Mouse (Mus musculus) CH12.LX (cell line): Measurements from ENCODE around the gene Cant1.

ENCODE experiments used
- CHD1 ChIP-seq: IDR thresholded peaks from 2 replicates; pipeline ENCODE4 v1.6.1; 2012; ENCODE audit warnings: low read depth, low read length, improper control_type of control experiment, inconsistent platforms
- CHD2 ChIP-seq: IDR thresholded peaks from 2 replicates; pipeline ENCODE4 v1.6.1; 2011; ENCODE audit warnings: low read length, improper control_type of control experiment
- CTCF ChIP-seq, 2 experiments: IDR thresholded peaks in 1 of 2; conservative IDR thresholded peaks in 1 of 2; 2 replicates each; pipeline ENCODE4 v1.5.1; 2011 to 2012; ENCODE audit warnings: low read depth in 2 of 2, low read length in 2 of 2, improper control_type of control experiment in 1 of 2, inconsistent platforms in 1 of 2, mild to moderate bottlenecking in 1 of 2, moderate library complexity in 1 of 2
- EP300 ChIP-seq: IDR thresholded peaks from 2 replicates; pipeline ENCODE4 v1.6.1; 2011; ENCODE audit warnings: low read length, improper control_type of control experiment
- GABPA ChIP-seq: IDR thresholded peaks from 2 replicates; pipeline ENCODE4 v1.6.1; 2012; ENCODE audit warnings: low read depth, low read length, improper control_type of control experiment, inconsistent platforms; ENCODE audit not compliant: insufficient replicate concordance
- KAT2A ChIP-seq: IDR thresholded peaks from 2 replicates; pipeline ENCODE4 v1.6.1; 2012; ENCODE audit warnings: low read length, improper control_type of control experiment, inconsistent platforms; ENCODE audit not compliant: insufficient replicate concordance
- POLR2A ChIP-seq: IDR thresholded peaks from 2 replicates; pipeline ENCODE4 v1.6.1; 2011; ENCODE audit warnings: low read depth, mild to moderate bottlenecking, improper control_type of control experiment, low read length
- SMC3 ChIP-seq: IDR thresholded peaks from 2 replicates; pipeline ENCODE4 v1.6.1; 2011; ENCODE audit warnings: low read depth, low read length, improper control_type of control experiment
- TCF12 ChIP-seq: IDR thresholded peaks from 2 replicates; pipeline ENCODE4 v1.6.1; 2014; ENCODE audit warnings: low read depth, mild to moderate bottlenecking, inconsistent platforms, low read length, improper control_type of control experiment
- UBTF ChIP-seq: IDR thresholded peaks from 2 replicates; pipeline ENCODE4 v1.6.1; 2012; ENCODE audit warnings: low read depth, mild to moderate bottlenecking, inconsistent platforms, low read length, improper control_type of control experiment, moderate library complexity
- USF1 ChIP-seq: IDR thresholded peaks from 2 replicates; pipeline ENCODE4 v1.6.1; 2014; ENCODE audit warnings: low read depth, mild to moderate bottlenecking, inconsistent platforms, low read length, improper control_type of control experiment

DNA sequence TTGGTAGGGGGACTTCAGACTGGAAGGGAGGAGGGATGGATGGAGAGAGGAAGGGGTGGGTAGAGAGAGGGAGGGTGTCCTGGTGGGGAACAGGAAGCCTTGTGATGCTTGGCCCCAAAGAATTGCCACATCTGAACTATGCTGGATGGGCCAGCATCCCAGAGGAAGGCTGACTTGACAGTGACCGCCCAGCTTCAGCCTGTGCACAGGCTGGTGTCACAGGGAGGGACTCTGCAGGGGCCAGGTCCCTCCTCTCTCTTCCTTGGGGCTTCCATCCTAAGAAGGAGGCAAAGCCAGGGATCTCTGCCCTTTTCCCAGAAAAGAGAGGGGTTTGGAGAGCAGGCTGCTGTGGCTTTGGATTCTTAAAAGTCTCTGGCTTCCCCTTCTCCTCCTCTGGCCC lies 56.4 kb downstream of the Cant1 start:
- TF ChIP-seq POLR2A (no peak), USF1 (no peak), CTCF (conservative IDR thresholded peaks at IDR 0.05 in 1 of 2, IDR thresholded peaks at IDR 0.05 in 1 of 2; ENCODE audit: low read depth in 2 of 2, low read length in 2 of 2) (no peak), TCF12 (no peak), CHD1 (no peak), KAT2A (no peak), CHD2 (no peak), GABPA (no peak), UBTF (no peak), EP300 (no peak), SMC3 (no peak)
